Mouse (Mus musculus) limb, embryonic 14.5 days (tissue): ENCODE measurements around the gene Rcor1. TPM values are rescaled to one million over a fixed set of nuclear protein-coding genes. Genes with fewer than 3 reads are reported as not detected.

Experiments used
- ATAC-seq: fragments of 200-750 bp; cut with Nextera tagmentation; 2 replicates; pipeline ENCODE4 v1.8.0; 2017; ENCODE audit warnings: low read depth, moderate number of reproducible peaks, moderate TSS enrichment; ENCODE audit not compliant: low FRiP score
- DNase-seq: peaks from one replicate; pipeline ENCODE4 v3.0.0-alpha.2; 2015; ENCODE audit warnings: low spot score
- H3K27ac ChIP-seq: fragments of 300-500 bp; sonication (generic); replicated peaks from 2 replicates; pipeline ENCODE4 v1.5.1; 2014; ENCODE audit warnings: low read depth, mild to moderate bottlenecking, low read length, moderate library complexity, mixed read lengths
- H3K27me3 ChIP-seq: fragments of 300-500 bp; sonication (generic); 2 replicates; pipeline ENCODE4 v1.6.1; 2014; ENCODE audit warnings: low read length, mixed read lengths; ENCODE audit not compliant: control insufficient read depth, insufficient read depth
- H3K36me3 ChIP-seq: fragments of 300-500 bp; sonication (generic); 2 replicates; pipeline ENCODE4 v1.6.1; 2014; ENCODE audit warnings: mild to moderate bottlenecking, low read length, moderate library complexity, mixed read lengths; ENCODE audit not compliant: control insufficient read depth, insufficient read depth
- H3K4me1 ChIP-seq: fragments of 300-500 bp; sonication (generic); 2 replicates; pipeline ENCODE4 v1.6.1; 2014; ENCODE audit warnings: antibody characterized with exemption, low read length, mixed read lengths; ENCODE audit not compliant: control insufficient read depth, insufficient read depth
- H3K4me2 ChIP-seq: fragments of 300-500 bp; sonication (generic); replicated peaks from 2 replicates; pipeline ENCODE4 v1.6.1; 2014; ENCODE audit warnings: low read depth, mild to moderate bottlenecking, low read length, moderate library complexity; ENCODE audit not compliant: severe bottlenecking
- H3K4me3 ChIP-seq: fragments of 300-500 bp; sonication (generic); replicated peaks from 2 replicates; pipeline ENCODE4 v1.5.1; 2014; ENCODE audit warnings: low read length
- H3K9ac ChIP-seq: fragments of 300-500 bp; sonication (generic); 2 replicates; pipeline ENCODE4 v1.6.1; 2014; ENCODE audit warnings: mild to moderate bottlenecking, low read depth, low read length, moderate library complexity; ENCODE audit not compliant: severe bottlenecking
- H3K9me3 ChIP-seq: fragments of 300-500 bp; sonication (generic); 2 replicates; pipeline ENCODE4 v1.6.1; 2016; ENCODE audit warnings: low read length; ENCODE audit not compliant: control insufficient read depth
- POLR2A ChIP-seq: fragments of 200-500 bp; IDR thresholded peaks from 2 replicates; pipeline ENCODE4 v1.8.0; 2012; ENCODE audit warnings: inconsistent platforms, mild to moderate bottlenecking, moderate library complexity, borderline replicate concordance; ENCODE audit not compliant: insufficient read depth, insufficient read length; ENCODE audit errors: extremely low read depth
- WGBS: fragments of 180-500 bp; shearing (Covaris S2); extraction: QIAGEN DNeasy Blood & Tissue Kit; methylation state at CpG from one replicate; pipeline ENCODE4 v1.1.7; 2014; 5-methylcytosine and 5-hydroxymethylcytosine counted together
- polyA plus RNA-seq, 2 experiments: library from polyadenylated mRNA; depleted of rRNA in 1 of 2; stranded (reverse) in 1 of 2; unstranded in 1 of 2; fragments of >200 nt; fragmentation: Nextera tagmentation in 1 of 2; extraction: Ambion mirVana in 1 of 2; gene quantifications; 2 replicates each; pipeline versions ENCODE4 v1.2.1 to v1.2.3; 2012 to 2014

Rcor1 gene
- polyA plus RNA-seq, 2 experiments, result 17.7 to 29.4 TPM

DNA sequence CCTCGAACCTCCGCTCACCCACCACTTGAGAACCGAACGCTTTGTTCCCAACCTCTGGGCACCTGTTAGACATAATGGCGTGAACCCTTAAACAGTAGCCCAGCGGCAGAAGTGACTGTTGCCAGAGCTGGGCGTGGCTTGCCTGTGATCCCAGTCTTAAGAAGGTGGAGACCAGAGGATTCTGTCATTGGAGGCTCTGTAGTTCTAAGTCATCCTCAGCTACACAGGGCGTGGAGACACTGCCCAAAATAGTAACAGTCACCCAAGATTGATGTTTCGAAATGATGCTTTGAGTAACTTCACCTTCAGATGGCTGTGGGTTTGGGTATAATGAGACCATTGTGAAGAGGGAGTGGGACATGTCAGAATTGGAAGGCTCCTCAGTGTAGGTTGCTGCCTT is 35.0 kb upstream of the Rcor1 start:
- no peaks in the 10 kb centered on the region for H3K27me3 ChIP-seq
- no peak overlapping the region for H3K4me3 ChIP-seq
- no peaks in the 10 kb centered on the region for H3K9me3 ChIP-seq
- ATAC-seq, result no peak
- no peak for TF ChIP-seq POLR2A
- no peak overlapping the region for H3K9ac ChIP-seq
- no peak for DNase-seq
- peaks cover 18% of the 10 kb centered on the region for H3K4me1 ChIP-seq
- 71% methylated on average over 9 of the region's 9 CpGs for WGBS
- H3K4me2 ChIP-seq, result no peak overlapping the region
- no peak overlapping the region for H3K27ac ChIP-seq
- no peaks in the 10 kb centered on the region for H3K36me3 ChIP-seq

DNA sequence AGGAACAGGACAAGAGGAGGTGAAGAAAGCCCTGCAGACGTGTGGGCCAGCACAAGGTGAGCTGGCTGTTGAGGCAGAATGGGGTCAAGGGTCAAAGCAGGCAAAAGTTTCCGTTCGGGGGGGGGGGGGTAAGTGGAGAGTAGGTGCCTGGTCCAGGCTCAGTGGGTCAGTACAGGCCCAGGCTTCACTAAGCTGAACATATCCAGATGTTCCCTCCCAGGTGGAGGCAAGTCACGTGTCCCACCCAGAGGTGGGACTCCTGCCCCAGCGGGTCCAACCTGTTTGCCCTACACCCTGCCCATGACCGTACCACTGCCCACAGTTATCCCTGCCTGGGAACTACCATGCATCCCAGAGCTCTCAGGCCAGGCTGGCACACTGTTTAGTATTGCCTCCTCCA is 33.3 kb upstream of the Rcor1 start:
- no peak for TF ChIP-seq POLR2A
- no peak overlapping the region for H3K4me3 ChIP-seq
- no peak overlapping the region for H3K9ac ChIP-seq
- H3K4me2 ChIP-seq, result no peak overlapping the region
- H3K9me3 ChIP-seq, result no peaks in the 10 kb centered on the region
- no peaks in the 10 kb centered on the region for H3K36me3 ChIP-seq
- H3K27me3 ChIP-seq, result no peaks in the 10 kb centered on the region
- DNase-seq, result no peak
- no peak overlapping the region for H3K27ac ChIP-seq
- WGBS, result 70% methylated on average over 4 of the region's 6 CpGs
- peaks cover 23% of the 10 kb centered on the region for H3K4me1 ChIP-seq
- no peak for ATAC-seq

DNA sequence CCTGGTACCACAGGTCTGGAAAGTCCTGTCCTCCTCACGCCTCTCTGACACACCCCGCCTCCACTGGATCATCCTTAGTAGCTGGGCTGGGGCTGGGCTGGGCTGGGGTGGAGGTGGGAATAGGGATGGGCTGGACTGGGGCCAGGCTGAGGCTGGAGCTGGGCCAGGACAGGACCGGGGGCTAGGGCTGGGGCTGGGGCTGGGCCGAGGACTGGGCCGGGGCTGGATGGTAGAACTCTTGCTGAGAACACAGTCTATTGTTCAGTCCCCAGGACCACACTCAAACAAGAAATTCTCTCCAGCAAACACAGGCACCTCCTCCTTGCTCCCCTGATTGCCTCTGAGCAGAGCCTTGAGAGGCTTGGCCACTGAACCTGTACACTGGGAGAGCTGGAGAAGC is 32.8 kb upstream of the Rcor1 start:
- Histone ChIP-seq H3K36me3 (no peaks in the 10 kb centered on the region), H3K4me3 (no peak overlapping the region), H3K27ac (peak overlapping the region; percentile 38; the same call in 1 of the 2 replicates), H3K27me3 (no peaks in the 10 kb centered on the region), H3K9ac (peak overlapping the region; percentile 25; the same call in 1 of the 2 replicates), H3K4me2 (no peak overlapping the region), H3K9me3 (no peaks in the 10 kb centered on the region), H3K4me1 (peaks cover 23% of the 10 kb centered on the region)
- no peak for TF ChIP-seq POLR2A
- 49% methylated on average over 5 of the region's 5 CpGs for WGBS
- DNase-seq (no peak), ATAC-seq (0 out of 2 replicates have a peak, but pooled peaks have one; percentile 17)

DNA sequence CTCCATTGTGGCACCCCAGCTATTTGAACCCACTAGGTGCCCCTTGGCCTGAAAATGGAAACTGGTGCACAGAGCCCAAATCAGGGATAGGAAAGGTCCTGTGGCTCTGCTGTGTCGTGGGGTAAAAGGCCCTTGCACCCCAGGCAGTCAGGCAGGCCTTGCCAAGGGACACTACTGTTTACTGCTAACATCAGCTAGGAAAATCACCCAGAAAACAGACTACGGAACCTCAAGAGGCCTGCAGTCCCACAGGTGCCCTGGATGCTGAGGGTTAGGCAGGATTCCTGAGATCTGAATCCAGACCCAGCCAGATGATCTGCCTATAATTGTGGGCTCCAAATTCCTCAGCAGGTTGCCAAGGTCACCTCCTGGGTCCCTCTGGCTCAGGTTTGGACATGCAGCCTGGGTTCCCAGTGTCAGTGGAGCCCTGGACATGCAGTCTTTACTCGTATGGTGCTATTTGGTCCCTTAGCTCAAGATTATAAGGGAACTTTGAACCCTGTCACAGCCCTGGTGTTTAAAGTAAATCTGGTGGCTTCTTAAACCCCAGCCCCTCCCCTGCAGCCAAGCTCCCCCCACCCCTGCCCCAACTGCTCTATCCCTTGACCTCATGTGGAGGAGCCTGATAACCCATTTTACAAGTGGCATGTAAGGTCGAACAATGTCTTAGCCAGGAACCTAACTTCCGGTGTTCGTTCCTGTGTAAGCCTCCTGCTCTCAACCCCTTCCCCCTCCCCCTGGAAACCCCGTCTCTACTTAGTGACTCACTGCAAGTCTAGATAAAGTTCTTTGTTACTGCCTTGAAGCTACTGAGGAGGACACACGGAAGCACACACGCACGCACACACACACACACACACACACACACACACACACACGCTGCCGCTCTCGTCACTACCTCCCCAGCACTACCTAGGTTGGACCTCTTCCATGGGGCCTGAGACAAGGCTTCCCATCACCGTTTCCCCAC is 31.7 kb upstream of the Rcor1 start:
- H3K4me2 ChIP-seq, result no peak overlapping the region
- H3K27ac ChIP-seq, result no peak overlapping the region
- H3K9me3 ChIP-seq, result peaks cover 1% of the 10 kb centered on the region; the same call in 1 of the 2 replicates
- no peak for TF ChIP-seq POLR2A
- H3K27me3 ChIP-seq, result no peaks in the 10 kb centered on the region
- DNase-seq, result no peak
- no peaks in the 10 kb centered on the region for H3K36me3 ChIP-seq
- H3K4me1 ChIP-seq, result peaks cover 23% of the 10 kb centered on the region
- H3K9ac ChIP-seq, result 0 out of 2 replicates have a peak overlapping the region, but pooled peaks have one; percentile 25
- no peak overlapping the region for H3K4me3 ChIP-seq
- 73% methylated on average over 14 of the region's 14 CpGs for WGBS
- no peak for ATAC-seq

DNA sequence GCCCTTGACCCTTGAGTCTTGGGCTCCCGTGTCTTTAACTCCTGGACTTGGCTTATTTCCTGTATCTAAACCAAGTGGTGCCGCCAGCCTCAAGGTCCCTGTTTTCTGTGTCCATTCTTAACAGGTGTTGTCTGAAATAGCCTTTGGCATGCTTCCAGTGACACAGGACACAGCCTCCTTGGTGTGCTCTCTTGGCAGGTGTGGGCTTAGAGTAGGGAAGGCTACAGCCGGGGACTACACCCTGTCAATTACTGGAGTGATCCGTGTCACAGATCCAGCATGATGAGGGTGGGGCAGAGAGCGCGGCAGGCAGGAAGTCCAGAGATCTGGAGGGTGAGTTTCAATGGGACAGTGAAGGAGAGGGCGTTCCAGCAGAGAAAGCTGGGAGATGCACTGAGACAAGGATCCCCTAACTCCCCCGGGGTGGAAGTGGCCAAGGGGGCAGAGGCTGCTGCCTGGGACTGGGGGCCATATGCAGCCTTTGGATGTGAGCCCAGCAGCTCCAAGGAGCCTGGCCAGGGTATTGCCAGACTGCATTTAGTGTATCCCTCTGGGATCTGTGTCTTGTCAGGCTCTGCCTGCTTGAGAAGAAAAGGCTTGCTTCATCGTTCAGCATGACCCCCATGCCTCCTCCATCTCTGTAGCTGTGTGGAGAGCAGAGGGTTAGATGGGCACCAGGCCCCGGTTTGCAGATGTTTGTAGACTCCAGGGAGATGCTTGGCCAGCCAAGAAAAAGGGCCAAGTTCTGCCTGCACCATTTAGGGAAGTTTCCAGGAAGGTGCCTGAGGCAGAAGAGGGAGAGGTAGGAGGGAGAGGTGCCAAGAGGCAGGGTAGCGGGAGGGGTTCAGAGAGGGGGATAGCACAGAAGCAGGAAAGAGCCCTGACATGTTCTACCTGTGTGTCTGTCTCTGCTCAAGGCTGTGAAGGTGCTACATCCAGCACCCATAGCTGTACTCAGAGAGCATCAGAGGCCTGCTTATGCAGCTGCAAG is 30.4 kb upstream of the Rcor1 start:
- H3K27ac ChIP-seq, result no peak overlapping the region
- DNase-seq (no peak), ATAC-seq (peak; percentile 58)
- no peaks in the 10 kb centered on the region for H3K36me3 ChIP-seq
- WGBS, result 56% methylated on average over 11 of the region's 11 CpGs
- H3K4me2 ChIP-seq, result no peak overlapping the region
- H3K4me3 ChIP-seq, result no peak overlapping the region
- H3K9me3 ChIP-seq, result peaks cover 6% of the 10 kb centered on the region; the same call in 1 of the 2 replicates
- H3K27me3 ChIP-seq, result no peaks in the 10 kb centered on the region
- TF ChIP-seq POLR2A, result no peak
- peaks cover 23% of the 10 kb centered on the region for H3K4me1 ChIP-seq
- H3K9ac ChIP-seq, result no peak overlapping the region
